Mouse (Mus musculus) cerebellum, adult 2 months (tissue): ENCODE results near the gene Ppt1.

ENCODE experiments used
- CTCF ChIP-seq: fragments of 200-500 bp; IDR thresholded peaks from 2 replicates; pipeline ENCODE4 v1.5.1; 2011; ENCODE audit warnings: low read depth, mild to moderate bottlenecking, control low read depth, low read length, moderate library complexity, borderline replicate concordance; ENCODE audit not compliant: insufficient read depth
- POLR2A ChIP-seq: fragments of 200-500 bp; IDR thresholded peaks from 2 replicates; pipeline ENCODE4 v1.6.1; 2011; ENCODE audit warnings: low read length, control low read depth, borderline replicate concordance; ENCODE audit not compliant: insufficient read depth

DNA sequence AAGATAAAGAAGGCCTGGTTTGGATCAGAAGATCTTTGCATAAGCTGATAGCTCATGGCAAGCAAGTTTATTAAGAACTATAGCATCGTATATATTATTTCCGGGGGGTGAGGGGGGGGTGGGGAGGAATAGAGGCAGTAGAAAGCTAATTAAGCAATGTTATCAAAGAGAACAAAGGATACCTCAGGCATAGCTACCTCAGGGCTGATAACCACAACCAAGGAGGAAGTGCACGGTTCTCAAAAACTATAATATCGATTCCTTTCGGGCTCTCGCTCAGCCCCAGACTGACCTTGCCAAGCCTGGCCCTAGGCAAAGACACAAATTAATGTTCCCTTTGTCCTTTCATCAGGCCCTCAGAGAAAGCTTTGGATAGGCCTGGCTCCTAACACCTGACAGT is 6.7 kb upstream of the Ppt1 start:
- no peak for TF ChIP-seq POLR2A
- TF ChIP-seq CTCF, result no peak
